Comparison of ENCODE assay signal across 8 mouse cellular contexts in genomic region chr17:16951092-16952016, GRCm38 (mm10).
A peak's percentile ranks its signal among the peaks of the same experiment; 100 is the strongest.
DNase-seq lines count a peak whose midpoint lies in the region; ATAC-seq and TF ChIP-seq lines count a peak whose summit lies in the region.
"Not testable (repeated sequence)": the region's sequence is repeated elsewhere in the genome, so short reads cannot be mapped to it uniquely, and the experiment has no call there.

No protein-coding gene starts in this region.

- intact Hi-C loops in heart, postnatal 25 days (cut with DNase I), result loop anchor here (5.0 to 10.0 kb wide), 2 partner anchors 426 to 673 kb away; partner anchors contain the start of gene Lnpep

- in situ Hi-C loops in ES-E14 (cut with MboI; ENCODE audit: low sequenced_read_pairs in 2 of 2, unreplicated experiment in 2 of 2), result not testable (repeated sequence)

- TF ChIP-seq CTCF in lung, adult 2 months (IDR thresholded peaks at IDR 0.05; ENCODE audit: insufficient read depth, low read length), result not testable (repeated sequence)

- H3K36me3 ChIP-seq in ES-E14 (ENCODE audit: control insufficient read depth, insufficient read depth, low read length, poor library complexity, severe bottlenecking); forebrain, embryonic 15.5 days: not testable (repeated sequence)

- not testable (repeated sequence) for H3K27ac ChIP-seq in ES-E14 (ENCODE audit: insufficient read depth, low read depth, low read length, poor library complexity, severe bottlenecking)
- peak overlapping the region; percentile 79 for H3K27ac ChIP-seq in forebrain, embryonic 15.5 days (replicated peaks)

- not testable (repeated sequence) for H3K4me1 ChIP-seq in ES-E14 (ENCODE audit: control insufficient read depth in 2 of 2, insufficient read depth in 2 of 2, low read length in 2 of 2, poor library complexity in 1 of 2); forebrain, embryonic 15.5 days; lung, adult 2 months (ENCODE audit: control insufficient read depth, insufficient read depth, low read length)

- not testable (repeated sequence) for H3K9me3 ChIP-seq in ES-E14 (ENCODE audit: control insufficient read depth, insufficient read depth, low read depth, low read length); forebrain, embryonic 15.5 days

- not testable (repeated sequence) for TF ChIP-seq POLR2A in lung, adult 2 months (IDR thresholded peaks at IDR 0.05; ENCODE audit: borderline replicate concordance, extremely low read depth, low read depth, low read length)

- peak overlapping the region; percentile 72 for H3K9ac ChIP-seq in ES-E14 (ENCODE audit: insufficient read depth, low read depth, low read length, poor library complexity, severe bottlenecking)
- peak overlapping the region; percentile 45; the same call in 1 of the 2 replicates for H3K9ac ChIP-seq in forebrain, embryonic 15.5 days (replicated peaks)

- peak; percentile 81 for DNase-seq in ES-E14 (ENCODE audit: low read depth, low spot score)
- peak; percentile 90 for DNase-seq in cerebellum, adult 11-12 months
- peak; percentile 88 for DNase-seq in heart, postnatal 25 days (ENCODE audit: low spot score)
- peak; percentile 86 to 96 for DNase-seq in layer of hippocampus, adult 18-20 months (ENCODE audit: low spot score in 2 of 2)
- DNase-seq in lung, adult 2 months, result peak; percentile 86
- peak; percentile 68 to 87 for DNase-seq in thymus, adult 18-20 months

- ATAC-seq in forebrain, embryonic 15.5 days (replicated peaks), result peak; percentile 100
- ATAC-seq in neutrophil, adult 5-6 weeks (ENCODE audit: extremely low read depth, insufficient number of reproducible peaks, low FRiP score, poor library complexity, severe bottlenecking), result peak; percentile 100

- peak overlapping the region; percentile 20 for H3K4me2 ChIP-seq in forebrain, embryonic 15.5 days (replicated peaks)

- peak overlapping the region; percentile 77 to 89 for H3K4me3 ChIP-seq in ES-E14 (ENCODE audit: insufficient read depth in 1 of 2, low read depth in 1 of 2, low read length in 2 of 2, poor library complexity in 1 of 2, severe bottlenecking in 1 of 2)
- H3K4me3 ChIP-seq in forebrain, embryonic 15.5 days, result peak overlapping the region; percentile 46
- peak overlapping the region; percentile 61 for H3K4me3 ChIP-seq in lung, adult 2 months (replicated peaks; ENCODE audit: extremely low read depth, low read depth, low read length)

- 1% methylated on average over 26 of the region's 26 CpGs for WGBS in forebrain, embryonic 15.5 days
- under 1% methylated on average over 25 of the region's 26 CpGs for WGBS in lung, adult 2 months

- not testable (repeated sequence) for H3K27me3 ChIP-seq in forebrain, embryonic 15.5 days

TF ChIP-seq in ES-E14, 5 proteins besides CTCF, POLR2A, EP300 and RAD21:
- peak; percentile 90 for TF ChIP-seq CHD2 (IDR thresholded peaks at IDR 0.05; ENCODE audit: low read depth, low read length)
TF ChIP-seq in ES-E14: peak in this region for 1; not testable (repeated sequence) for 4.
